Mouse (Mus musculus) liver, embryonic 14.5 days (tissue): ENCODE measurements around the gene Jam3.

Source experiments
- CTCF ChIP-seq: IDR thresholded peaks from 2 replicates; pipeline ENCODE4 v1.5.1; 2016; ENCODE audit warnings: antibody characterized with exemption, low read depth, control low read depth
- EP300 ChIP-seq: IDR thresholded peaks from 2 replicates; pipeline ENCODE4 v1.6.1; 2016; ENCODE audit warnings: antibody characterized with exemption, low read depth

DNA sequence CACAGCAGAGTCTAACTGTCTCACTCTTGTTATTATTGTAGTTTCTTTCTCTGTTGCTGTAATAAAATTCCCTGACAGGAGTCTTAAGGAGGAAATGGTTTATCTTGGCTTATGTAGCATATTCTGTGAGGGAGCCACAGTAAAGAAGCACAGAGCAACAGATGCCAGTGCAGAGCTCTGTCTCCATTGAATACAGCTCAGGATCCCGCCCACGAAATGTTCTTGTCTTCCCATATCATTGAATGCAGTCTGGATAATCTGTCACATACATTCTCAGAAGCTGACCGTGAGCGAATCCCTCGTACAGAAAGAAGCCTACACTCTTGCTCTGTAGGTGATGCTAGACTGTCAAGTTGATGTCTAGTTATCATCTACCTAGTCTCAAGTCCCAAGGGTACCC, 96.9 kb downstream of the Jam3 start:
- TF ChIP-seq EP300 (no peak), CTCF (no peak)
